Mouse (Mus musculus): Measurements from ENCODE around the gene Slc6a11. TPM values are rescaled to one million over a fixed set of nuclear protein-coding genes. Genes with fewer than 3 reads are reported as not detected.

Gene Slc6a11
- polyA plus RNA-seq, 1 experiment from 2014 or later, result 1.2 TPM

GRCm38 (mm10) chr6:114188869-114189268, 57.8 kb downstream of the Slc6a11 start:
- no peak overlapping the region for H3K4me2 ChIP-seq
- no peak overlapping the region for H3K4me3 ChIP-seq (replicated peaks)
- no peak overlapping the region for H3K9ac ChIP-seq
- ATAC-seq (ENCODE audit: low FRiP score), result no peak
- peaks cover 5% of the 10 kb centered on the region; the same call in 1 of the 2 replicates for H3K4me1 ChIP-seq
- 71% methylated on average over 8 of the region's 8 CpGs for WGBS
- no peak overlapping the region for H3K27ac ChIP-seq
- no peaks in the 10 kb centered on the region for H3K36me3 ChIP-seq (replicated peaks)
- peaks cover 47% of the 10 kb centered on the region for H3K27me3 ChIP-seq
- H3K9me3 ChIP-seq, result no peaks in the 10 kb centered on the region

- H3K9me3 ChIP-seq, result no peaks in the 10 kb centered on the region
- H3K4me2 ChIP-seq, result no peak overlapping the region
- no peak overlapping the region for H3K9ac ChIP-seq
- no peaks in the 10 kb centered on the region for H3K36me3 ChIP-seq (replicated peaks)
- ATAC-seq (ENCODE audit: low FRiP score), result no peak
- H3K4me3 ChIP-seq (replicated peaks), result no peak overlapping the region
- H3K27me3 ChIP-seq, result peaks cover 7% of the 10 kb centered on the region
- H3K4me1 ChIP-seq, result no peaks in the 10 kb centered on the region
- H3K27ac ChIP-seq, result no peak overlapping the region
These were observed 65.0 kb downstream of the Slc6a11 start for GRCm38 (mm10) chr6:114195998-114196397.

- H3K4me3 ChIP-seq (replicated peaks), result no peak overlapping the region
- H3K9ac ChIP-seq, result no peak overlapping the region
- H3K27ac ChIP-seq, result no peak overlapping the region
- H3K27me3 ChIP-seq, result peaks cover 3% of the 10 kb centered on the region; the same call in 1 of the 2 replicates
- H3K4me1 ChIP-seq, result no peaks in the 10 kb centered on the region
- WGBS, result 46% methylated on average over 9 of the region's 9 CpGs
- no peaks in the 10 kb centered on the region for H3K36me3 ChIP-seq (replicated peaks)
- no peak for ATAC-seq (ENCODE audit: low FRiP score)
- no peaks in the 10 kb centered on the region for H3K9me3 ChIP-seq
- no peak overlapping the region for H3K4me2 ChIP-seq
These were observed 68.3 kb downstream of the Slc6a11 start for GRCm38 (mm10) chr6:114199200-114199845.

- no peaks in the 10 kb centered on the region for H3K4me1 ChIP-seq
- 83% methylated on average over 3 of the region's 3 CpGs for WGBS
- H3K27ac ChIP-seq, result no peak overlapping the region
- no peak overlapping the region for H3K4me2 ChIP-seq
- no peak for ATAC-seq (ENCODE audit: low FRiP score)
- no peak overlapping the region for H3K4me3 ChIP-seq (replicated peaks)
- H3K9me3 ChIP-seq, result no peaks in the 10 kb centered on the region
- no peak overlapping the region for H3K9ac ChIP-seq
- H3K27me3 ChIP-seq, result no peaks in the 10 kb centered on the region
- no peaks in the 10 kb centered on the region for H3K36me3 ChIP-seq (replicated peaks)
These were observed 73.5 kb downstream of the Slc6a11 start for GRCm38 (mm10) chr6:114204557-114204956.

- Histone ChIP-seq H3K9me3 (no peaks in the 10 kb centered on the region), H3K9ac (no peak overlapping the region), H3K4me3 (replicated peaks) (no peak overlapping the region), H3K4me1 (no peaks in the 10 kb centered on the region), H3K36me3 (replicated peaks) (no peaks in the 10 kb centered on the region), H3K4me2 (no peak overlapping the region), H3K27me3 (no peaks in the 10 kb centered on the region), H3K27ac (no peak overlapping the region)
- no peak for ATAC-seq (ENCODE audit: low FRiP score)
- WGBS, result 85% methylated on average over 2 of the region's 2 CpGs
These were observed 77.3 kb downstream of the Slc6a11 start for GRCm38 (mm10) chr6:114208296-114208695.

- Histone ChIP-seq H3K4me3 (replicated peaks) (no peak overlapping the region), H3K4me2 (no peak overlapping the region), H3K9me3 (no peaks in the 10 kb centered on the region), H3K36me3 (replicated peaks) (no peaks in the 10 kb centered on the region), H3K27ac (no peak overlapping the region), H3K27me3 (no peaks in the 10 kb centered on the region), H3K9ac (no peak overlapping the region), H3K4me1 (peaks cover 21% of the 10 kb centered on the region)
- ATAC-seq (ENCODE audit: low FRiP score), result no peak
- 83% methylated on average over 4 of the region's 4 CpGs for WGBS
These were observed 83.4 kb downstream of the Slc6a11 start for GRCm38 (mm10) chr6:114214393-114214792.

- Histone ChIP-seq H3K4me2 (peak overlapping the region; percentile 6; the same call in 1 of the 2 replicates), H3K9ac (no peak overlapping the region), H3K4me1 (peaks cover 21% of the 10 kb centered on the region), H3K36me3 (replicated peaks) (no peaks in the 10 kb centered on the region), H3K9me3 (no peaks in the 10 kb centered on the region), H3K27me3 (no peaks in the 10 kb centered on the region), H3K4me3 (replicated peaks) (no peak overlapping the region), H3K27ac (peak overlapping the region; percentile 54; the same call in 1 of the 2 replicates)
- peak; percentile 65; the same call in 1 of the 2 replicates for ATAC-seq (ENCODE audit: low FRiP score)
- 43% methylated on average over 13 of the region's 13 CpGs for WGBS
These were observed 85.8 kb downstream of the Slc6a11 start for GRCm38 (mm10) chr6:114216741-114217414.

- ATAC-seq (ENCODE audit: low FRiP score), result no peak
- H3K4me1 ChIP-seq, result peaks cover 5% of the 10 kb centered on the region; the same call in 1 of the 2 replicates
These were observed 93.4 kb downstream of the Slc6a11 start for GRCm38 (mm10) chr6:114224399-114224798.

GRCm38 (mm10) chr6:114227378-114227777, 96.3 kb downstream of the Slc6a11 start:
- H3K36me3 ChIP-seq (replicated peaks), result no peaks in the 10 kb centered on the region
- 1% methylated on average over 2 of the region's 2 CpGs for WGBS
- no peak for ATAC-seq (ENCODE audit: low FRiP score)
- no peaks in the 10 kb centered on the region for H3K27me3 ChIP-seq
- H3K27ac ChIP-seq, result no peak overlapping the region
- peaks cover 5% of the 10 kb centered on the region; the same call in 1 of the 2 replicates for H3K4me1 ChIP-seq
- H3K4me2 ChIP-seq, result no peak overlapping the region
- no peaks in the 10 kb centered on the region for H3K9me3 ChIP-seq
- no peak overlapping the region for H3K9ac ChIP-seq
- H3K4me3 ChIP-seq (replicated peaks), result no peak overlapping the region

More at GRCm38 (mm10) chr6:114224399-114224798, 93.4 kb downstream of the Slc6a11 start:
- no peak overlapping the region for H3K9ac ChIP-seq
- no peaks in the 10 kb centered on the region for H3K27me3 ChIP-seq
- 34% methylated on average over 4 of the region's 4 CpGs for WGBS
- no peak overlapping the region for H3K4me3 ChIP-seq (replicated peaks)
- H3K27ac ChIP-seq, result no peak overlapping the region
- no peaks in the 10 kb centered on the region for H3K9me3 ChIP-seq
- no peaks in the 10 kb centered on the region for H3K36me3 ChIP-seq (replicated peaks)
- no peak overlapping the region for H3K4me2 ChIP-seq

GRCm38 (mm10) chr6:114228196-114228595, 97.2 kb downstream of the Slc6a11 start:
- Histone ChIP-seq H3K27me3 (no peaks in the 10 kb centered on the region), H3K36me3 (replicated peaks) (no peaks in the 10 kb centered on the region), H3K4me2 (no peak overlapping the region), H3K9ac (no peak overlapping the region), H3K4me3 (replicated peaks) (no peak overlapping the region), H3K27ac (no peak overlapping the region), H3K4me1 (peaks cover 5% of the 10 kb centered on the region; the same call in 1 of the 2 replicates), H3K9me3 (no peaks in the 10 kb centered on the region)
- no peak for ATAC-seq (ENCODE audit: low FRiP score)
- 82% methylated on average over 3 of the region's 3 CpGs for WGBS

- no peaks in the 10 kb centered on the region for H3K9me3 ChIP-seq
- WGBS, result 15% methylated on average over 5 of the region's 6 CpGs
- no peak overlapping the region for H3K4me2 ChIP-seq
- H3K36me3 ChIP-seq (replicated peaks), result no peaks in the 10 kb centered on the region
- peaks cover 29% of the 10 kb centered on the region for H3K4me1 ChIP-seq
- peak overlapping the region; percentile 42 for H3K27ac ChIP-seq
- H3K9ac ChIP-seq, result no peak overlapping the region
- H3K4me3 ChIP-seq (replicated peaks), result no peak overlapping the region
- peak; percentile 72 for ATAC-seq (ENCODE audit: low FRiP score)
- peaks cover 21% of the 10 kb centered on the region; the same call in 1 of the 2 replicates for H3K27me3 ChIP-seq
These were observed 108.0 kb downstream of the Slc6a11 start for GRCm38 (mm10) chr6:114238892-114239644.

GRCm38 (mm10) chr6:114245665-114246064, 114.6 kb downstream of the Slc6a11 start:
- H3K36me3 ChIP-seq (replicated peaks), result no peaks in the 10 kb centered on the region
- H3K27me3 ChIP-seq, result peaks cover 22% of the 10 kb centered on the region; the same call in 1 of the 2 replicates
- H3K4me2 ChIP-seq, result no peak overlapping the region
- H3K9me3 ChIP-seq, result no peaks in the 10 kb centered on the region
- peaks cover 5% of the 10 kb centered on the region for H3K4me1 ChIP-seq
- WGBS, result 81% methylated on average over 11 of the region's 11 CpGs
- no peak for ATAC-seq (ENCODE audit: low FRiP score)
- H3K9ac ChIP-seq, result no peak overlapping the region
- H3K27ac ChIP-seq, result no peak overlapping the region
- no peak overlapping the region for H3K4me3 ChIP-seq (replicated peaks)

Measured in forebrain, embryonic 12.5 days (tissue).